Mouse (Mus musculus): ENCODE measurements around the gene Rab1a. TPM values are rescaled to one million over a fixed set of nuclear protein-coding genes. Genes with fewer than 3 reads are reported as not detected.
A peak's percentile ranks its signal among the peaks of the same experiment; 100 is the strongest.

The Rab1a gene
- polyA plus RNA-seq, 1 experiment from 2014 or later: 320 TPM

DNA sequence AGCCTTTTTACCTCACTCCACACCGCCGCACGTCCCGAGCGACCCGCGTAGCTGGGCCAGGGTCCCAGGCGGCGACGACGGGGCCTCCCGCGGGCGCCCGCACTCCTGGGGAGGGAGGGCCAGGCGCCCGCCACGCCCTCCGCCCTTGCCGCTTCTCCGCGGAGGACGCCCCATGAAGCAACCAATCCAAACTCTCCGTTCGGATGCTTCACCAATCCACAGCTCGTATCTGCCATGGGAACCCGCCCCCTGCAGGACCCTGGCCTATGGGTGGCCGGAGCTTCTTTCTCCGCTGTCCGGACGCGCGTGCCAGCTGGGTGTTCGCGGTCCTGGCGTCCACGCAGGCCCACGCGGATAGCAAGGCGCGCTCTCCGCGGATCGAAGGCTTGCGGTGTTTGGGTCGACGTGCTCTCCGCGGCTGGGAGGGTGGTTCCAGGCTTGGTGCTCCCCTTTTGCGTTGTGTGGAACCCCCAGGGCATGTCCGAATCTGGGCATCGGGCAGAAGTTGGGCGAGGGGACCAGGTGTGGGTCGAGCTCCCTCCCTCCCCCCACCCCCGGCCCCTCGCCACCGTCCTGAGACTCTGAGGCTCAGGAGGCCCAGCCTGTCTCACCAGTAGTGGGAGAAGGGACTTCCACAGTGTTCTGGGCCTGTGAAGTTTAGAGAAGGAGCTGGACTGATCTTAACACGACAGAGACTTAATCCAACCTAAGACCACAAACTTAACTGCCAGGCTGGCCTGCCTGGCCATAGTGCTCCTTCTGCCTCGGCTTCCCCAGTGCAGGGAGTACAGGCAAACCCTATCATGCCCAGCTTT lies 48.3 kb downstream of the Rab1a start, which contains the start of gene Cep68:
Gene Cep68, minus strand, starts transcription at position 134 of the 815 bp plus-strand sequence.
- no peaks in the 10 kb centered on the region for H3K36me3 ChIP-seq (ENCODE audit: control insufficient read depth, insufficient read depth, low read length)
- H3K27me3 ChIP-seq (replicated peaks; ENCODE audit: control insufficient read depth, insufficient read depth, low read length): no peaks in the 10 kb centered on the region
- peaks cover 20% of the 10 kb centered on the region for H3K4me1 ChIP-seq (ENCODE audit: control insufficient read depth, insufficient read depth, low read depth, low read length)
- no peaks in the 10 kb centered on the region for H3K9me3 ChIP-seq (ENCODE audit: control insufficient read depth, low read length)
- H3K27ac ChIP-seq (ENCODE audit: low read depth, low read length): peak within 1 kb of the TSS; percentile 89
- peak within 1 kb of the TSS; percentile 97 for H3K9ac ChIP-seq (ENCODE audit: low read depth, low read length)
- peak within 1 kb of the TSS; percentile 60 for H3K4me2 ChIP-seq (ENCODE audit: low read length)
- WGBS: under 1% methylated on average over 47 of the region's 59 CpGs
- peak; percentile 99 for ATAC-seq
- peak within 1 kb of the TSS; percentile 93 for H3K4me3 ChIP-seq (ENCODE audit: low read length)

DNA sequence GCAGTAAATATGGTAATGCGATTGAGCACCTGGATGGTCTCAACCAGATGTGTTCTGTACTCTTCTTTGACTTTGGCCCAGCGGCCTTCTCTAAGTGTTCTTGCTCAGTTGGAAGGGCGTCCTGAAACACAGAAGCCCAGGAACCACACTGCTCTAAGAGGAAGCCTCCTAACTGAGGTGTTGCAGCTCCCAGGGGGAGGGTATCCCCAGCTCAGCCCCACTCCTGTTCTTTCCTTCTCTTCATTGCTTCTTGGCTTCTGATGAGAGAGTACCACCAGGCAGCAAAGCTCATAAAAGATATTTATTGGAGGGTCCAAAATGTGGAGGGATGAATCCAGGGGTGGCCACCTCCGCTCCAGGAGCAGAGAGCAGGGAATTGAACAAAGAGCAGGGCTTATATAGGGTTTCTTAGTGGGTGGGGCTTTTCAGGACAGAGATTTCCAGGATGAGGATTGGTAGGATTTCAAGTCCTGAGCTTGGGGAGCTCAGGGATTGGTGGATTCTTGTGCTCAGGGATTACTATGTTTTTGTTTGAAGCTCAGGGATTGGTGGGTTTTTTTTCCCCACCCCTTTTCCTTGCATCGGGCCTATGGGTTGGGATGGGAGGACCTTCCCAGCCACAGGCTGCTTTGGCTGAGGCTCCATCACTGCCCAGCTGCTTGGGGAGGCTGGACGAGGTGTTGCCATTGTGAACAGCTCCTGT lies 49.4 kb downstream of the Rab1a start:
- ATAC-seq: no peak
- H3K27me3 ChIP-seq (replicated peaks; ENCODE audit: control insufficient read depth, insufficient read depth, low read length): no peaks in the 10 kb centered on the region
- H3K9ac ChIP-seq (ENCODE audit: low read depth, low read length): no peak overlapping the region
- 86% methylated on average over 6 of the region's 6 CpGs for WGBS
- H3K27ac ChIP-seq (ENCODE audit: low read depth, low read length): no peak overlapping the region
- peaks cover 20% of the 10 kb centered on the region for H3K4me1 ChIP-seq (ENCODE audit: control insufficient read depth, insufficient read depth, low read depth, low read length)
- H3K9me3 ChIP-seq (ENCODE audit: control insufficient read depth, low read length): no peaks in the 10 kb centered on the region
- H3K36me3 ChIP-seq (ENCODE audit: control insufficient read depth, insufficient read depth, low read length): no peaks in the 10 kb centered on the region
- no peak overlapping the region for H3K4me2 ChIP-seq (ENCODE audit: low read length)
- no peak overlapping the region for H3K4me3 ChIP-seq (ENCODE audit: low read length)

DNA sequence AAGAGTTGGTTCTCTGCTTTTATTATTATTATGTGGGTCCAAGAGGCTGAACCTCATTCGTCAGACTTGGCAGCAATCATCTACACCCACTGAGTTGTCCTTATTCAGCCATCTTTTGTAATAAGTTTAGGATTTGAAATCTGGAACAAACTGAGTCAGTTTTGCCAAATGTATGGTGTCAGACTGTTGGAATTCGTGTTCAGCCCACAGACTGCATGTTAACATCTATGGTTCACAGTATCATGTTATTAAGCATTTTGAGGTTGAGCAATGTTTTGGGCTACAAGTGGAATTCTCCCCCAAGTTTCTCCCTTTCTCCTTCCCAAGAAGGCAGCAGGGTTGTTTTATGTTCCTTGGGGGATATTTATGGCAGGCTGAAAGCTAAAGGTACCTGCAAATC lies 51.9 kb downstream of the Rab1a start:
- no peaks in the 10 kb centered on the region for H3K27me3 ChIP-seq (replicated peaks; ENCODE audit: control insufficient read depth, insufficient read depth, low read length)
- peaks cover 4% of the 10 kb centered on the region for H3K4me1 ChIP-seq (ENCODE audit: control insufficient read depth, insufficient read depth, low read depth, low read length)
- H3K9me3 ChIP-seq (ENCODE audit: control insufficient read depth, low read length): no peaks in the 10 kb centered on the region
- 77% methylated on average over 2 of the region's 2 CpGs for WGBS
- H3K4me2 ChIP-seq (ENCODE audit: low read length): no peak overlapping the region
- no peak overlapping the region for H3K27ac ChIP-seq (ENCODE audit: low read depth, low read length)
- H3K9ac ChIP-seq (ENCODE audit: low read depth, low read length): no peak overlapping the region
- no peaks in the 10 kb centered on the region for H3K36me3 ChIP-seq (ENCODE audit: control insufficient read depth, insufficient read depth, low read length)
- no peak for ATAC-seq
- no peak overlapping the region for H3K4me3 ChIP-seq (ENCODE audit: low read length)

DNA sequence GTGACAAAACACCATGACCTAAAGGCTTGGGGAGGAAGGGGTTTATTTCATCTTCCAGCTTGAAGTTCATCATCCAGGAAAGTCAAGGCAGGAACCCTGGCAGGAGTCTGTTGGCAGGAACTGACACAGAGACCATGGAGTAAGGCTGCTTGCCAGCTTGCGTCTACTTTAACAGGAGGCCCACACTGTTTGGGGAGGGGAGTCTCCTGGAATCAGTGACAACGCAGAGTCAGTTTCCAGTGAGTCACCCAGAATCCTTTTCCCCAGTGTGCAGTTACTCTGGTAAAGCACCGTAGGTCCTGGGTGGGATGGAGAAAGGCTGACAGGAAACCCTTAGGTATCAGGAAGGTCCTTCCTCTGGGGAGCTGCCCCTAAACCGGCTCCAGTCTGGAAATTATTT lies 53.6 kb downstream of the Rab1a start:
- no peak overlapping the region for H3K4me2 ChIP-seq (ENCODE audit: low read length)
- H3K4me1 ChIP-seq (ENCODE audit: control insufficient read depth, insufficient read depth, low read depth, low read length): no peaks in the 10 kb centered on the region
- ATAC-seq: no peak
- no peaks in the 10 kb centered on the region for H3K9me3 ChIP-seq (ENCODE audit: control insufficient read depth, low read length)
- WGBS: 84% methylated on average over 4 of the region's 4 CpGs
- H3K27ac ChIP-seq (ENCODE audit: low read depth, low read length): no peak overlapping the region
- H3K9ac ChIP-seq (ENCODE audit: low read depth, low read length): no peak overlapping the region
- no peak overlapping the region for H3K4me3 ChIP-seq (ENCODE audit: low read length)
- no peaks in the 10 kb centered on the region for H3K27me3 ChIP-seq (replicated peaks; ENCODE audit: control insufficient read depth, insufficient read depth, low read length)
- no peaks in the 10 kb centered on the region for H3K36me3 ChIP-seq (ENCODE audit: control insufficient read depth, insufficient read depth, low read length)

DNA sequence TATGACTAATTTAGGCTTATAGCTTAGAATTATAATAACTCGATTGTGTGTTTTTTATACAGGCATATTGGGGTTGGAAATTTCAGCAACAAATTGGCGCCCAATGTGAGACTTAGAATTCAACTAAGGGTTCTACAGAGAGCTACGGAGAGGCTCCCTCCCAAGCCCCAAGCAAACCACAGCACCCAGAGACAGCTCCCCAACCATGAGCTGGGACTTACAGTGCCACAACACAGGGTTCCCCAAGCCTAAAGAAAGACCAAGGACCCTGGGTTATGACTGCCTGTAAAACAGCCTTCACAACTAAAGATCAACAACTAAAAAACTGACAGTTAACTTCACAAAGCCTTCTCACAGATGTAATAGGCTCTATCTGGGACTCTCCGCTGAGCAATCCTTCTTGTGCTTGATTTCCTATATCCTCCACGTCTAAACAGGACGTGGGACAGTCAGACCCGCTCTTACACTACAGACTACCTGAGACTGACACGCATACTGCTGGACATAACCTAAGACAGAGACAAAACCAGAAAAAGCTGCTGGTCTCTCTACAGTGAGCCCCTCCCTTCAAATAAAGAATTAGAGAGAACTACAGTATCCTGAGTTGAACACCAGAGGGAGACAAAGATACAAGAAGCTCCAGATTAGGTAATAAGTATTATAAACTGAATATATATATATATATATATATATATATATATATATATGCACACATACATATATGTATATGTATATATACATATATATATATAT lies 61.6 kb downstream of the Rab1a start:
- WGBS: 60% methylated on average over 8 of the region's 8 CpGs
- no peak overlapping the region for H3K9ac ChIP-seq (ENCODE audit: low read depth, low read length)
- H3K27ac ChIP-seq (ENCODE audit: low read depth, low read length): no peak overlapping the region
- H3K4me1 ChIP-seq (ENCODE audit: control insufficient read depth, insufficient read depth, low read depth, low read length): no peaks in the 10 kb centered on the region
- H3K4me3 ChIP-seq (ENCODE audit: low read length): no peak overlapping the region
- no peak overlapping the region for H3K4me2 ChIP-seq (ENCODE audit: low read length)
- no peaks in the 10 kb centered on the region for H3K27me3 ChIP-seq (replicated peaks; ENCODE audit: control insufficient read depth, insufficient read depth, low read length)
- H3K36me3 ChIP-seq (ENCODE audit: control insufficient read depth, insufficient read depth, low read length): no peaks in the 10 kb centered on the region
- no peaks in the 10 kb centered on the region for H3K9me3 ChIP-seq (ENCODE audit: control insufficient read depth, low read length)
- ATAC-seq: peak; percentile 54; the same call in 1 of the 2 replicates

DNA sequence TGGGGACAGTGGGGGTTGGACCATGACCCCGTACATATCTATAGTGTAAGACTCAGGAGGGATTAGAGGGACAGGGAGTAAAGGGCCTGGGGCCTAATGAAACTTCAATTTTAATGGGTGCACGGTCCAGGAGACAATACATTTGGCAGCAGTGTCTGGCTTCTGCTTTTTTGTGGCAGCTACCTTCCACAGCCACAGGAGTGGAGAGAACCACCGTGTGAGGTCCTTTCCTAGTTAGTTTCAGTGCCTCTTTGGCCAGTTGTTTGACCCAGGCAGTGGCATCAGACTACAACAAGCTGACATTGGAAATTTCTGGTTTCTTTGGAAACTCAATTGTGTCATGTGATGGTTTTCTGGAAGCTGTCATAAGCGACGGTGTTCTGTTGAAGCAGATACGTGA lies 68.7 kb downstream of the Rab1a start:
- Histone ChIP-seq H3K9ac (ENCODE audit: low read depth, low read length) (no peak overlapping the region), H3K4me1 (ENCODE audit: control insufficient read depth, insufficient read depth, low read depth, low read length) (no peaks in the 10 kb centered on the region), H3K4me3 (ENCODE audit: low read length) (no peak overlapping the region), H3K4me2 (ENCODE audit: low read length) (no peak overlapping the region), H3K36me3 (ENCODE audit: control insufficient read depth, insufficient read depth, low read length) (no peaks in the 10 kb centered on the region), H3K27ac (ENCODE audit: low read depth, low read length) (no peak overlapping the region), H3K27me3 (replicated peaks; ENCODE audit: control insufficient read depth, insufficient read depth, low read length) (no peaks in the 10 kb centered on the region), H3K9me3 (ENCODE audit: control insufficient read depth, low read length) (no peaks in the 10 kb centered on the region)
- 88% methylated on average over 6 of the region's 6 CpGs for WGBS
- ATAC-seq: no peak

DNA sequence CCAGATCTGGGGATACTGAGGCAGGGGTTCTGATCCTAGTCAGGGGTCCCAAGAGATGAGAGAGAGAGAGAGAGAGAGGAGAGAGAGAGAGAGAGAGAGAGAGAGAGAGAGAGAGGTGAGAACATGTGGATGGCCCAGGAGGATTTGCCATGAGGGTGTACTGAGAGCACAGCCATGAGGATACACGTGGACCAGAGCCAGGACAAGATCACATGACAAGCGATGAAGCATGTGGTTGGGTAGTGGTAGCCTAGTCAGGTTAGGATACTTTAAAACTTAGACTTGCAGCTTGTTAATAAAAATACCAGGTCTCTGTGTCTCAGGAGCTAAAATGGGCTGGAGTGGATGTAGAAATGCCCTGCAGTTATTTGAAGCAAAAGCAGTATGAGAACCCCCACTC lies 74.7 kb downstream of the Rab1a start:
- 68% methylated on average over 2 of the region's 2 CpGs for WGBS

More for the DNA sequence above, 74.7 kb downstream of the Rab1a start:
- Histone ChIP-seq H3K4me3 (ENCODE audit: low read length) (no peak overlapping the region), H3K27me3 (replicated peaks; ENCODE audit: control insufficient read depth, insufficient read depth, low read length) (no peaks in the 10 kb centered on the region), H3K9me3 (ENCODE audit: control insufficient read depth, low read length) (no peaks in the 10 kb centered on the region), H3K36me3 (ENCODE audit: control insufficient read depth, insufficient read depth, low read length) (no peaks in the 10 kb centered on the region), H3K9ac (ENCODE audit: low read depth, low read length) (no peak overlapping the region), H3K4me1 (ENCODE audit: control insufficient read depth, insufficient read depth, low read depth, low read length) (no peaks in the 10 kb centered on the region), H3K27ac (ENCODE audit: low read depth, low read length) (no peak overlapping the region), H3K4me2 (ENCODE audit: low read length) (no peak overlapping the region)
- no peak for ATAC-seq
